Mouse (Mus musculus) cerebellum, adult 11-12 months (tissue): ENCODE measurements around the gene Nptn.

ENCODE experiments used
- DNase-seq: peaks from one replicate; pipeline ENCODE4 v3.0.0; 2022

The Nptn gene

GRCm38 (mm10) chr9:58581958-58582540 lies at the start of gene Nptn:
TSS of gene Nptn (plus strand) at chr9:58582240.
- DNase-seq, result peak; percentile 98

GRCm38 (mm10) chr9:58533322-58533721 lies 48.7 kb upstream of the Nptn start:
- peak; percentile 83 for DNase-seq

DNA sequence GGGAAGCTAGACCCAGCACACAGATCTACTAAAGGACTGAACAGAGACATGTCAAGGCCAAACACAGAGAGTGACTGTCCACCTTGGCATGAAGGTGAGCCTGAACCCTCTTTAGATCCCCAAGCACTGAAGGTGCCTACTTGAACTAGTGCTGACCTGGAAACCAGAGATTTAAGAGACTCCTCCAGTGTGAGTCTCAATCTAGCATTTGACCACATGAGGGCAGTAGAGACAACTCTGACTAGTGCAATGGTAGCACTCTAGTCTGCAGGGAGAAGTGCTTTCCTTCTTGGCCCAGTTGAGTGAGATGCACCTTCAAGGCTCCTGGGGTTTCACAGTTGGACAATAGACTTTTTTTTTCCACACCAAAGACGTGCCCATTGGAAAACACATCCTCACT lies 47.3 kb upstream of the Nptn start:
- DNase-seq, result peak; percentile 64

- peak; percentile 57 for DNase-seq
Observed at GRCm38 (mm10) chr9:58535447-58536134, 46.4 kb upstream of the Nptn start.

DNA sequence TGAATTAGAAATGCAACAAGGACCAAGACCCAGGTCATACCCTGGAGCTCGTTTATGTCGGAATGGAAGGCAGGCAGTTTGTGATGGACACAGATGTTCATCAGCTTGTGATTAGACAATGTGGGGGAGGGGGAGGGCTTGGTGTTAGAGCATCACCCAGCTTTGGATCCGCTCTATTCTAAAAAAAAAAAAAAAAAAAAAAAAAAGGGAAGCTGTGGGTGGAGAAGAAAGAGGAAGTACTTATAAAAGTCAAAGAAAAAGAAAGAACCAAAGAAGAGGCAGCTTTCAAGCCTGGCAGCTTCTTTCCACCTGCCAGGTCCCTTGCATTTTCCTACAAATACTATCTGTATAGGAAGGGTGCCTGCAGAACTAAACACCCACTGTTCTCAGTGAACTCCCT lies 44.3 kb upstream of the Nptn start:
- no peak for DNase-seq

GRCm38 (mm10) chr9:58539886-58540285 lies 42.2 kb upstream of the Nptn start:
- peak; percentile 54 for DNase-seq

DNA sequence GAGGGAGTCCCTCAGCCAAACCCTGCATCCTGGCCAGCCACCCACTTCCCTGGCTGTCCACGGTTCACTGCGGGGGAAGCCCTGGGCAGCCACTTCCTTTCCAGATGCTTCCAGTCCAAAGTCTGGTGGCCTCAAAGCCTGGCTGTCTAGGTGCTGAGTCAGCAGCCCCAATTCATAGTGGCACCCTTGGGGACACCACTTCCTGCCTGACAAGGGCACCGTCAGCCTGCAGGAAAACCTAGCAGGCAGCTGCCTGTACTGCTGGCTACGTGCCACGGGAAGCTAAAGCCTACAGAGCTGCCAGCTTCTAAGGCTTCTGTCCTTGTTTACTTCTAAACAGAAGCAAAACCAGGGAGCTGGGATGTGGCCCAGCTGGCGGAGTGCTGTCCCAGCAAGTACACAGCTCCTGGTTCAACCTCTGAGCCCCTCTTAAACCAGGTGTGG lies 40.1 kb upstream of the Nptn start:
- DNase-seq, result peak; percentile 72

DNA sequence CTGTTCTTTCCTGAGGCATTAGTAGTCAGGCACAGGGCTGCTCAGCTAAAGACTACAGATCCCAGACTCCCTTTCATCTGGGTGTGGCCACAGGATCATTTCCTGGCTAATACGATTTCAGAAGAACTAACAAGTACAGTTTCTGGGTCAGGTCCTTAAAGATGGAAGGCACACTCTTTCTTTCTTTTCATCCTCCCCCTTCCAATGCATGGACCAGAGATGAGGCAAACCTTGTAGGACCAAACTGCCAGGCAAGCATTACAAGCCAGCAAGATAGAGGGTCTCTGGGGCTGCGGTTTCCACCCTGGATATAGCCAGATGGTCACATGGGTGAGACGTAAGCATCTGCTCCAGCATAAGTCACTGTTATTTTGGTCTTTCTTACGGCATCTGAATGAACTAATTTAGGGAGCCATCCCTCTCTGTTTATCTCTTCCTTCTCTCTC lies 37.1 kb upstream of the Nptn start:
- peak; percentile 42 for DNase-seq

DNA sequence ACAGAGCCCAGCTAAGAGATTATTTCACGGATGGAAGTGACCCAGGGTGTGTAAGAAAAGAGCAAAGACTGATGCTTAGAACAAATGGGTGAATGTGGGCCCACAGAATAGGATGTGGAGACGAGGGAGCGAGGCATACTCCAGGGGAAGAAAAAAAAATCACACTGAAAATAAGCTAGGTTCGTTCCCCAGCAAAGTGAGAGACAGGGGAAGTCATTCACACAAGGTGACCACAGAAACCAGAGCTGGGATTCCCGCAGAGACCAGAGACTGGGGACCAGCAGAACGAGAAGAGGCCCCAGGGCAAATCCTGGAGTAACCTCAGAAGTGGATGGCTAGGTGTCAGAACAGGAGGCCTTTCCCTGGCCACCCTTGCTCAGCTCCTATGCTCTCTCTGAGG lies 36.6 kb upstream of the Nptn start:
- no peak for DNase-seq

- DNase-seq, result peak; percentile 76
Observed at GRCm38 (mm10) chr9:58546630-58547360, 35.2 kb upstream of the Nptn start.

DNA sequence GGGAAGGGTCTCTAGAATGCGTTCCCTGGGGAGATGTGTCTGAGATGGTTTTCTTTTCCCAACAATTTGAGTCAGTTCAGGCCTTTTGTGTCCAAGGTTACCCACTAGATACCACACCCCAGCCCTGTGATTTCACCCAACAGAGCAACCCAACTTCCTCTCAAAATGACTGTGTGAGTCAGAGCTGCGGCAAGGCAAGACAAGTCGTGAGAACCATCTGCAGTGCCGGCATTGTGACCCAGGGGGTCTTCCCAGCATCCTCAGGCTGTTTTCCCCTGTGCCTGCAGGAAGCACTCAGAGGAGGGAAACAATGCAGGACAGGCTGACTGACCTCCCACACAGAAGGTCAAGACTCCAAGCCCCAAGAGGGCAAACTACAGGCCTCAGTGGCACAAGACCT lies 33.1 kb upstream of the Nptn start:
- no peak for DNase-seq

- DNase-seq, result peak; percentile 37
Observed at GRCm38 (mm10) chr9:58549694-58550093, 32.3 kb upstream of the Nptn start.

DNA sequence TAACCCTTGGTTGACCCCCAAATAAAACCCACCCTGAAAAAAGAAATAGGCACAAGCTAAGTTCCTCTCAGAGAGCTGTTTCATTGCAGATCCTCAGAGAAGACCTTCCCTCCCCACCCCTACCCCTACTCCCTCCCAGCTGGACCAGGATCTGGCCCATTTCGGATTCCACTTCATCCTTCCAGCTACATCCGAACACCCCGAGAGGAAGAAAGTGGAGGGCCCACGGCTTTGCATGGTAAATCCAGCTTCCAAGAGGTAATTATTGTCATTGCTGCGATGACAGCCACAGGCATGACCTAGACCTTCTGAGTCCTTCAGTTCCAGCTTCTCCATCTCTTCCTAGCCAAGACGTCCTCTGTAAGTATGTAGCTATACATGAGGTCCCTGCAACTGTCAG lies 31.1 kb upstream of the Nptn start:
- no peak for DNase-seq

DNA sequence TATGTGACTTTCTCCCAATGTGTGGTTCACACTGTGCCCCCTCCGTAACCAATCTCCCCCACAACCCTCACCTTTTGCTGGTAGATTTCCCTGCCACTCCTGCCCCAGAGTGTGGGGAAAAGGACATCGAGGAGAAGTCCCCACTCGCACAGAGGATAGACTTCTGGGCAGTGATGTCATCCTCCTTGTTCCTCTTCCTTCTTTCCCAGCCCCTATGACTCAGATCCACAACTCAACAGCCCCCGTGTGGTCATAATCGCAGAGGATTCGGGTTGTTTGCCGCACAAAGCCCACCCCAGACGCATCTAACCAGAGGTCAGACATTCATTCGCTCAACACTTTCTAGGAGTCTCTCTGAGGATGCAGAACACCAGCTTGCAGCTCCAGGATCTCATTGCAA lies 30.0 kb upstream of the Nptn start:
- DNase-seq, result no peak

GRCm38 (mm10) chr9:58554056-58554907 lies 27.8 kb upstream of the Nptn start:
- peak; percentile 59 for DNase-seq

GRCm38 (mm10) chr9:58554908-58555684 lies 26.9 kb upstream of the Nptn start, which contains the start of gene Cd276:
TSS of gene Cd276 (minus strand) at chr9:58555437.
- DNase-seq, result peak; percentile 76

DNA sequence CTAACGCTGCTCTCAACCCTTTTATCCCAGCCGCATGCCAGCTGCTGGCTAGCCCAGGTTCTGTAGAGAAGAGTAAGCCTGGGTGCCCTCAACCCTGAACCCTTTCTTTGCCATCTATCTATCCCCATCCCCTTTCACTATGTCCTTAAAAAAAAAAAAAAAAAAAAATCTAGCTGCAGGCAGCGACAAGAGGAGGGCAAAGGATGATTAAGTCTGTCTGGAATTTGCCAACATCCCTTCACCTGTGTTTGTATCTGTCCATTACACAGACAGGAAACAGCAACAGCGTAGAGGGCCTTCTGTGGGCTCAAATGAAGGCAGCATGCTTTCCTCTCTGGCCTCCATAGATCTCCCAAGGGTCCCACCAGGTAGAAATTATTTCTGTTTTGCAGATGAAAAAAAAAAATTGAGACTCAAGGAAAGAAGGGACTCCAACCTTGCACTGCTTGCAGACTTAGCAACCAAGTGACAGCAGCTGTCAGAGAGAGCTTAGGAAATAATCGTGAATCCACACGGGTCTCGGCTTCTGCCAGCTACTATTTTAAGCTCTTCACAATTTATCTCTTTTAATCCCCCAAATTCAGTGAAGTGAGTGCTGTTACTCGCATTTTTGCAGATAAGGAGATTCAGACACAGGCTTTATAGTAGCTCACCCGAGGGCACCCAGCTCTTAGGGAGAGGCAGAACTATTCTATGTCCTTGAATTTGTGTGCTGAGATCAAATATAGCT lies 26.2 kb upstream of the Nptn start:
- DNase-seq, result no peak

DNA sequence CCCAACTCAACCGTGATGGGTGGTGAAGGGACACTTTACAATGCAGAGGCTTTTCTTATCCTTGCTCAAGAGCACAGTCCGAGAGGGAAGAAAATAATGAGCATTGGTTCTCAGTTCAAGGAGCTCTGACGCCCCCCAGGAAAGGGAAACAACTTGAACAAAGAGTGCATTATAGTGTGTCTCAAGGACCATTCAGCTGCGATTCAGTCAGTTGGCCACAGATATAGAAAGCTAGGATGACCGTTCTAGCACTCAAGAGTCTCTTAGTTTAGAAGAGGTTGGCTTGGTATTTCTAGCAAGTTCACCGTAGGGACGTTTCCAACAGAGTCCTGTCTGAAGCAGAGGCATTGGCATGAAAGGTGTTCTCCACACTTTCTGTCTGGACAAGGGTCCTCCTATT lies 25.4 kb upstream of the Nptn start:
- no peak for DNase-seq

GRCm38 (mm10) chr9:58557457-58558455 lies 24.3 kb upstream of the Nptn start:
- DNase-seq, result no peak

DNA sequence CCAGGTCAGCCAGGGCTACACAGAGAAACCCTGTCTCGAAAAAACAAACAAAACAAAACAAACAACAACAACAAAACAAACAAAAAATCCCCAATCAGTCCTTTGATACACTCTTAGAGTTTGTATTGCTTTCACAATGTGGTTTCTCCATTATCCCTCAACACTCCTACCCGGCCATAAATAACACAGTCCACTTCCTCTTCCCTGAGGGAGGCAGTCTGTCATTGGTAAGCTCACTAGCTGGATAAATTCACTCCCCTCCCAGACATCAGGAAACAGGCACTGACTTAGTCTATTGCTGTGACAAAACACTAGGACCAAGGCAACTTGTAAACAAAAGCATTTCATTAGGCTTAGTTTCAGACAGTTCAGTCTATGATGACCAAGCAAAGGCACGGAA lies 21.8 kb upstream of the Nptn start:
- DNase-seq, result no peak
